Mouse (Mus musculus): ENCODE data around the gene Psg16.
"Not testable (repeated sequence)": the region's sequence is repeated elsewhere in the genome, so short reads cannot be mapped to it uniquely, and the experiment has no call there.

The Psg16 gene

DNA sequence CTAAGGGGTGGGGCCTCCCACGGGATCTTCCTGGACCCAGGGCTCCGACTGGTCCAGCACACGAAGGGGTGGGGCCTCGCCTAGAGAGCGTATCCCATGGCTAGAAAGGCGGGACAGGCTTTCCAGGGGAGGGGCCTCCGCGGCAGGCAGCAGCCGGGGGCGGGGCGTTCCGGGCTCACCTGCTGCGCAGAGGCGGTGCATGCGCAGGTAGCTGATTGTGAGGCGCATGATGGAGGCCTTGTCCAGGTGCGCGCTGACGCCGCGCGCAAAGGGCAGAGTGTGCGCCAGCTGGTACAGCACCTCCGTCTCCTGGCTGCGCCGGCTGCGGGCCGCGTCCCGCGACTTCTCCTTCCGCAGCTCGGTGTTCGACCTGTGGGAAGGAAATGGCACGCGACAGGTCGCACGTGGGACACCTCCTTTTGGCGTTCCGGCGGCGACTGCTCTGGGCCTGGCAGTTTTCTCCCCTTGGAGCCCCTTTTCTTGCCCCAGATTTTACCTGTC lies 17.7 kb upstream of the Psg16 start:
- DNase-seq: peak; percentile 91 to 95

DNA sequence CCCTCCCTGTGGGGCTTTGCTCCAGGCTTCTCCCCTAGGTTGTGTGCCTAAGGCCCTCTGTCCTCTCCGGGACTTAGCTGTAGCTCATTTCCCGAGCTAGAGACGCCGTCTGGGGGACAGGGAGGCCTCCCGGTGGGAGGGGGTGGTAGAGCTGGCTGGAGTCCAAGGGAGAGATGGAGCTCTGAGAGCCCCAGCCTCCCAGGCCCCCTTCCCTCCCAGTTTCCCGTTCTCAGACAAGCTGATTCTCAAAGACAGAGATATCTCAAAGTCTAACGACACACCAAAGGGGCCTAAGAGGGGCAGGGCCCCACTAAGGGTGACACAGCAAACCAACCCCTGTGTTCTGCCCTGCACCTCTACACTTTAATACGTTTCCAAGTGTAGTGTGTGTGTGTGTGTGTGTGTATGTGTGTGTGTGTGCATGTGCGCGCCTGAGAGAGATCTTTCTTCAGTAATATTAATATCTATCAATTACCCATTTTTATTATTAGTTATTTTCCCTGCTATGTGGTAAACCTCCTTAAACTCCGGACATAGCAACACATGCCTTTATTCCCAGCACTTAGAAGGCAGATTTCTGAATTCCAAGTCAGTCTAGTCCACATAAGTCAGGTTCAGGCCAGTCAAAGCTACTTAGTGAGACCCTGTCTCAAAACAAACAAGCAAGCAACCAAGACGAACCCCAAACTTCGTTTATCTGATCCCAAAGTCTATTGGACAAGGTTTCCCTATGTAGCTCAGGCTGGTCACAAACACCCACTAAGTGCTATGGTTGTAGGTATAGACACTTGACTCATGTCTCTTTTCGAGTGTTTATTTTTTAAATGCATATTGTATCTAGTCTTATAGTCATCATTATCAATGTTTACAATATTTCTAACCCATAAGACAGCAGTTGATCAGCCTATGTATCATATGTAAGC lies 17.0 kb upstream of the Psg16 start:
- peak; percentile 62 to 69 for DNase-seq

DNA sequence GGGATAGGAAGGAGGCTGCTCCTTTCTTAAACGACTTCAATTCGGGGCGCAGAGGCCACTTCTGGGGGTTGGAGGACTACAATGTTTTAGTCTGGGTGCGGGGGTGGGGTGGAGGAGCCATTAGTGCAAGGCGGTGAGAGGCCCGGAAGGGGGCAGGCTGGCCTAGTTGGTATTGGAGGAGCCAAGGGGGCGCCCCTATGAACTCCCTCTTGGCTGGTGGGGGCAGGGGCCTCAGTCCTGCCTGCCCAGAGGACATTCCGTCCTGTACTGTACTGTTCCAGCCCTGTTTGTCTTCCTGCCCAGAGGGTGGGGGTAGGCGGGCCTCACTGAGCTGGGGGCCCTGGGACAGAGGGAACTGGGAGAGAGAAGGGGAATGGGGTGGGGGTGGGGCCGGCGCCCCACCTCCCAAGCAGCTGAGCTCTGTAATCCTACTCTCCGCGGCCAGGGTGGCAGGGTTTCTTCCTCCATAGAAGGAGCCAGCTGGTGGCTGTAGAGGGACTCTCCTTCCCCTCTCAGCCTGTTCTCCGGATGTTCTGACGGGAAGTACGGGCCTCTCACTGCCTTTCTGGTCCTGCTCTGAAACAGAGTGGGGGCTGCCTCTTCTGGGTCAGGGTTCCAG lies 15.7 kb upstream of the Psg16 start:
- peak; percentile 77 to 86 for DNase-seq

DNA sequence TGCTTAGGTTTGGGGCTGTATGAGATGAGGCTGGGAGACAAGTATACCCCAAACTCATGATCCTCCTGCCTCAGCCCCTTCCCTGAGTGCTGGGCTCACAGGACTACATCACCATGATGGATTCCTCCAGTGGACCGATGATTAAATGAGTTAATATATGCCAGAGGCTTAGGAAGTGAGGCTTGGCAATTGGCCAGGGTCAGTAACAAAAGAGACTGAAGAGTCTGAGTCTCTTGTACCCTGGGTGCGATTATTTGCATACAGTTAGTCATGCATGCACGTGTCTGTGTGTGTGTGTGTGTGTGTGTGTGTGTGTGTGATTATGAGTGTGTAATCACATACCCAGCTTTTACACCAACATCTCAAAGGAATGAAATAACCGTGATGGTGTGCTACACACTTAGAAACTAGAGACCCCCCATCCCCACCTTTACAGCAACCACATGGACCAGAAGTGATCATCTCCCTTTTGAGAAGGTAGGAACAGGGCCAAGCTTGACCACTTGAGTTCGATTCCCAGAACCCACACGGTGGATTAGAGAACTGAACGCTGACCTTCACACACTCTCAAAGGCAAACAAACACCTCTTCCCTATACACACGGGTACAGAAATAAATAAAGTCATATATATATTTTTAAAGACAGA lies 14.9 kb upstream of the Psg16 start:
- DNase-seq: peak; percentile 64 to 77

DNA sequence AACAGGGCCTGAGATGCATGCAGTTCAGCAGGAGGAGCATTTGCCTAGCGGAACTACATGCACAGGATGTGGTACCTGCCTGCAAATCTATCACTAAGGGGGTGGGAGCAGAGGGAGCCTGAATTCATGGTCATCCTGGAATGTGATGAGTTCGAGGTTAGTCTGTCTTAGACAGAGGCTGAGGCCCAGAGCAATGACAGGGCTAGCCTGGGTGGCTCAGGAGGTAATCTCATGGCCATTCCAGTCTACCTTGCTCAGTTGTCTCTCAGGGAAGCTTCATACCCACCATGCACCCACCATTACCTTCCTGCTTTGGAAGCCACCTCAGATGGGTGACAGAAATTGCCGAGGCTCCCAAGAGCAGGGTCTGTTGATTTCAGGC lies 14.4 kb upstream of the Psg16 start:
- no peak for DNase-seq

DNA sequence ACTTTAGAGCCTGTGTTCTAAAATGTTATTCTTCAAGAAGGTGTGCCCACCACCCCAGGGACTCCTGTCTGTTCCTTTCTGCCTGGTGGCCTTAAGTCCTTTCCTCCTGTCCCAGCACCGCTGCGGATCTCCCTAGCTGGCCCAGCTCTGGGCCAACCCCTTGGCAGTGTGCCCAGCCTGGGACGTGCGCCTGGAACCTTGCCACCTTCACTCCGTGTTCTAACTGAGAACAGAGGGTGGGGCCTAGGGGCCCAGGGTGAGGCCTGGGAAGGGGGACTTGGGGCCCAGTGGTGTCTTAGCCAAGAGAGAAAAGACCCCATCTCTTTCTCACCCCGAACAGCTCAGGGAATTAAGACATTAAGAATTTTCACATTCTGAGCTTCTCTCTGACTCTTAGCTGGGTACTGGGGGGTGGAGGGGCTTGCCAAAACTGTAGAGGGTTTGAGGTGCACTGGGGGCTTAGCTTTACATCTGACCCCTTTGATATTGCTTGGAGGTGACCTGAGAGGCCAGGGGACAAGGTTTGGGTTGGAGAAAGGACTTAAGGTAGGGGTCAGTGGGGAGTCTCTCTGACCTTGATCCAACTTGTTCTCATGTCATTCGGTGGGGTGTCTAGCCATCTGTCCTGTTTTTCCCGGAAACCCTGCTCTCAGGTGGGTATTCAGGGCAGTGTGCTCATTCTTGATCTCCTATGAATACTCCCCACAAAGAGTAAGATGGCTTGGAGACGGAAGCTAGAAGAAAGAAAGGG lies 13.6 kb upstream of the Psg16 start:
- DNase-seq: peak; percentile 96

DNA sequence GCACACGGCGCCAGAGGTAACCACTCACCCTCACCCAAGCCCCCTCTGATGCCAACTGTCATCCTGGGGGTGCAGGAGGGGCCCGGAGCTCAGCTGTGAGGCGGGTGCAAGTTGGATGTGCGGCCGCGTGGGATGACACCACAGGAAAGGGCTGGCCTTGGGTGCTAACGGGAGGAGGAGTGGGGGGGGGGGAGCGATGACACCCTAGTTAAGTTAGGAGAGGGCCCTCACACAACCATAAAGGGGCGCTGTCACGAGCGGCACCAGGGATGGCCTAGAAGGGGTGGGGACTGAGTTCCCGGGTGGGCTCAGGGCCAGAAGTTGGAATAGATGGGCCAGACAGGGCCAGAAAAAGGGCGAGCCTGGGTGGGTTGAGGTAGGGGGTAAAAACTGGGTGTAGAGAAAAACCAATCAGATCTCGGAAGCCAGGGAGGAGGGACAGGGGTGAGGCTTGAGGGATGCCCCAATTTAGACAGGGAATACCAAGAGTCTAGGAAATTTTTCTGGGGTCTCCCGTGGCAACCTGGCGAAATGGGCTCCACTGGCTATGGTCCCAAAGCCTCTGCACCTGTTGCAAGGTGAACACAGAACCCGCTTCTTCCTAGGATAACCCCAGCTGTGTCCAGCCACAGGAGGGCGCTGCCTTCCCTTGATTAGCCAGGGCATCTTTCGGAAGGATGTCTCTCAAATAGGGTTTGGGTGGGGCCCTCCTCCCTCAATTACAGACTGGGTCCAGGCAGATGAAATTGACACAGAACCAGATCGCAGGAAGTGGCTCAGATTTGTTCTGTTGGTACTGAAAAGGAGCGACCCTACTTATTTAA lies 12.8 kb upstream of the Psg16 start:
- peak in 1 of 2 experiments; percentile 34 for DNase-seq

DNA sequence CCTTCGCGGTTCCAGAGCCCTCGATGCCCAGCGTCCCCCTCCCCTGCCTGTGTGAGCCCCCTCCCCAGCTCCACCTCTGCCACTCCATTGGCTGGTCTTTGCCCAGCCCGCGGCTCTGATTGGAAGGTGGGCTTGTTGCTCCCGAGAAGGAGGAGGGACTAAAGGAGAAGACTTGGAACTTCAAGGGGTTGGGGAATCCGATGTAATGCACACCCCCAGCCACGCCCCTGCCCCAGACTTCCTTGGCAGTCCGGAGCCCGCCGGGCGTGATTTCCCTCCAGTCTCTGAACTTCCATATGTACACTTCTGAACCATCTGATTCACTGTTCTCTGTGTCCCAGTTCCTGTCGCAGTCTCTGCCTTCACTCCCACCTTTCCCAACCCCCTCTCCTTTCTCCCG lies 11.5 kb upstream of the Psg16 start, which contains the start of gene Hif3a:
Gene Hif3a (minus strand): TSS at position 39 of the 400 bp plus-strand sequence.
- peak; percentile 82 to 87 for DNase-seq

DNA sequence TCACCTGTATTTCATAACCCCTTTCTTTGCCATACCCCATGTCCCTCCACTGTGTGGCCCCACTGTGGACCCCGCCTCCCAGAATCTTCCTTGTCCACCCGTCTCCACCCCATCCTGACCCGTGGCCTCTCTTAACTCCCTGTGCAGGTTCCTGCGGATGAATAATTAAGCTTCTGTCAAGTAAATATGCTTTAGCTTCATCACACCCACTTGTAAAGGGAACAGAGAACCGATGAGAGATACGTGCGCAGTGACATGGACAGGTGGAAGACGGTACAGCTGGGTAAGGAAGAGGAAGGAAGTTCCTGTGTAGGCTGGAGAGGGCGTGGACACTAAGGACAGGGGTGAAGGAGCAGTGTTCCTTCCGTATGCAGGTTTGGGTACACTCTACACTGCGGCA lies 11.0 kb upstream of the Psg16 start:
- peak in 1 of 2 experiments; percentile 45 for DNase-seq

DNA sequence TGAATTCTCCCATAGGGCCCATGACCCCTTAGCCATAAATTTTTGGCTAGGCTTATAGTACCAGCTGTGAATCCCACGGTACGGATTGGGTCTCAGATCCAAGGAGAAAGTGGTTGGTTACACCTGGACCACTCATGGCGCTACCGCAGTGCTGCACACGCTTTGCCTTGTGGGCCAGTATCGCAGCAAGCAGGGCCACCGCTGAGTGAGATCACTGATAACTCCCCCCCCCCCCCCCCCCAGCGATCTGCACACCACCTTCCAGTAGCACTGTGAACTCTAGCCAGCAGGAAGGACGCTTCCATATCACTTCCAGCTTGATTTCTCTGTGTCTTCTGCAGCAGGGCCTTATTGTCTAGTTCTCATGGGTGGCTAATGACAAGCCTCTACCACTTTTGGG lies 8.2 kb upstream of the Psg16 start:
- no peak for DNase-seq

DNA sequence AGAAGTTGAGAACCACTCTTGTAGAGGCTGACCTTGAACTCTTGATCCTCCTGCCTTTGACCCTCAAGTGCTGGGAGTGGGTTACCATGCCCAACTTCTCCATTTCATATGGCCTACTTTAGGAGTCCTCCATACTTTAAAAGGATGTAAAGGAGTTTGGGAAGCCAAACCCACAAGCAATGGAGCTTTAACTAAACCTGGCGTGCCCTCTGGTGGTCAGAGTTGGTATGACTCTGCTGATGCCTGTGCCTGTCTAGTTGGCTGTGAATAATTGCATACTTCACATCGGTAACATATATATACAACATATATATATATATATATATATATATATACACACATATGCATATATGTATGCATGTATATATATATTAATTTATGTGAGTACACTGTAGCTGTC lies 7.4 kb upstream of the Psg16 start:
- DNase-seq: peak; percentile 90 to 94

DNA sequence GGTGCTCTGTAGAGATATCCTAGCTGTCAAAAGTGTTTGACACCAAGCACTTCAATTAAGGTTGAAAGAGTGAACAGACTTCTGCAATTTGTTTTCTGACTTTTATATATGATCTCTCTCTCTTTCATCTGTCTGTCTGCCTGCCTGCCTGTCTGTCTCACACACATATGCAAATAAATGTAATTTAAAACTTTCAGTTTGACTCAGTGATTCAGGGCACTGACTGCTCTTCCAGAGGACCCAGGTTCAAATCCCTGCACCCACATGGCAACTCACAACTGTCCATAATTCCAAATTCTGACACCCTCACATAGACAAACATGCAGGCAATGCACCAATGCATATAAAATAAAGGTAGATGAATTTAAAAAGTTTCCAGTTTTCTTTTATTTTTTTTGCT lies 6.8 kb upstream of the Psg16 start:
- DNase-seq: no peak

DNA sequence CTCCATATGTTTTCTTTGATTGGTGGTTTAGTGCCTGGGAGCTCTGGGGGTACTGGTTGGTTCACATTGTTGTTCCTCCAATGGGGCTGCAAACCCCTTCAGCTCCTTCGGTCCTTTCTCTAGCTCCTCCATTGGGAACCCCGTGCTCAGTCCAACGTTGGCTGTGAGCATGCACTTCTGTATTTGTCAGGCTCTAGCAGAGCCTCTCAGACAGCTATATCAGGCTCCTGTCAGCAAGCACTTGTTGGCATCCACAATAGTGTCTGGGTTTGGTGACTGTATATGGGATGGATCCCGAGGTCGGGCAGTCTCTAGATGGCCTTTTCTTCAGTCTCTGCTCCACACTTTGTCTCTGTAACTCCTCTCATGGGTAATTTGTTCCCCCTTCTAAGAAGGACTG lies 6.2 kb upstream of the Psg16 start:
- DNase-seq: not testable (repeated sequence)

DNA sequence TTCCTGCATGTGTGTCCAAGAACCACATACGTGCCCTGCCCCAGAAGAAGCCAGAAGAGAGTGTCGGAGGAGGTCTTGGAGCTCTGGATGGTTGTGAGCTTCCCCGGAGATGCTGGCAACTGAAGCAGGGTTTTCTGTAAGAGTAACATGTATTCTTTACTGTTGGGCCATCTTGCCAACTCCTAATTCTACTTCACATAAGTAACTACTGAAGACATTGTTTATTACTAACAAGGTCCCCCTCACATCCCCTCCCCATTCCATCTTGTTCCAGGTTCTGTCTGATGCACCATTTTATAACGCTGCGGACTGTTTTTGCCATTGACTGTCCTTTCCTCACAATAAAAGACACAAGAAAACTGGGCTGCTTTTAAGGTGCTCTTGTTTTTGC lies 332 bp upstream of the Psg16 start:
- no peak for DNase-seq

DNA sequence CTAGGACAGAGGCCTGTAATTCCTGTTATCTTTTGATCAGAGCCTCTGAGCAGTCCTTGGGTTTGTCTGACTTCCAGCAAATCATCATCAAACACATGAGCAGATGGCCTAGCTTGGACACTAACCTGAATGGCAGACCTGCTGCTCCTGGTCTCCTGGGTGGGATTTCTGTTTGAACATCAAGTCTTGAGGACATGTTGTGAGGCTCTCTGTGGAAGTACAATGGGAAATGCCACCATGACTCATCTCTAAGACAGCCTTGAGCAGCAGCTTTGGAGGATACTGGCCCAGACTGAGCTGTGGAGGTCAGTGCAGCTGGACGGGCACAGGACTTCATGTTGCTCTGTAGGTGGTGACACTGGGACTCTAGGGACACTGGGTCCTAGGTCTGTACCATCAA lies 2.7 kb downstream of the Psg16 start:
- DNase-seq: no peak

DNA sequence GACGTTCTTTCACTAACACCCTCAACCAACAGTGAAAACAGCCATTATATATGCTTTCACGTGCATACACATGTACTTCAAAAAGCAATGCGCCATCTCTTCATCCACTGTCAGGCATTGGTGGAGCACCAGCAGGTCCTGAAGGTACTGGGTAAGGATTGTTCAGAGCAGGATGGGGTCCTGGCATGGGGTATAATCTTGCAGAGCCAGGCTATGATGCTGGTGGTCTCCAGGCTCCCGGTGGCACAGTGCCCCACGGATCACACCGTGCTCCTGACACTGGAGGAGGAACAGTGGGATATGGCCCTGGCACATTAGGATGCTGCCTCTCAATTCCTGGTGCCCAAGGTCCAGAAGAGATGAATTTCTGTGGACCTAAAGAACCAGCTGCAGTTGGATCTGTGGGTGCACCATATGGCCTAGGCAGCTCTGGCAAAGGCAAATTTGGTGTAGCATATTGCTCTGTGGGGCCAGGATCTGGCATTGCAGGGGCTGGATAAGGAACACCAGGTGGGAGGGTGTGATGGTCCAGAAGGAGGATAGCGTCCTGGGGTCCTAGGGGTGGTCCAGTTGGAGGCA lies 4.3 kb downstream of the Psg16 start:
- no peak for DNase-seq

DNA sequence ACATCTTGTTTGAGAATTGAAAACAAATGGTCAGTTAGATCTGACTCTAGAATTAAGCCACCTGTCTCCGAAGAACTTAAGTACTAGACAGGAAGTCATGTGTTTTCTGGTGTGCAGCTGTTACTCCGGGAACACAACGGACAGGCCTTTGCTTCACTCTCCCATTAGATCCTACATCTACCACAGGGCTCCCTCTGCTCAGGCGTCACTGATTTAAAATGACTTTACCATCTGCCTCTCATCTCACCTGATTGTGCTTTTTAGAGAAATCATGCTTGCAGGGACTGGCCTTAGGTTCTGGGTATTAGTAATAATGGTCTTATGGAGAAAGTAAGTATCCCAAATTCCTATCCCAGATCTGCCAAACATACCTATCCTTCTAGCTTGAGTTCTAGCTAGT lies 8.9 kb downstream of the Psg16 start:
- no peak for DNase-seq

DNA sequence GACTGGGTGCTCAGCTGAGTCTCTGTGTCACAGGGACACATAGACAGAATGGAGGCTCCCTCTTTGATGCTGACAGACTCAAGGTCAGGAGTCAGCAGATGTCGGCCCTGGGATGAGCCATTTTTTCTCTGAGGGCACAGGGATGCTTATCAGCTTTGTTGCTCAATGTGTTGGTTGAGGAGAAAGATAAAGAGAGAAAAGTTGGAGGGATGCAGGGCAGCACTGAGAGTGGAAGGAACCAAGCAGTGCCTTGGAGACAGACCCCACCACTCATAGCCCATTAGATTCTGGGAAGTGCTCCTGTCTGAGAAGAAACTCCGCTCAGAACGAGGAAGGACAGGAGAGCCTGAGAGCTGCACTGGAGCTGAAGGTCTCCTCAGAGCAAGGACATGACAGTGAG lies 13.9 kb downstream of the Psg16 start:
- no peak for DNase-seq

DNA sequence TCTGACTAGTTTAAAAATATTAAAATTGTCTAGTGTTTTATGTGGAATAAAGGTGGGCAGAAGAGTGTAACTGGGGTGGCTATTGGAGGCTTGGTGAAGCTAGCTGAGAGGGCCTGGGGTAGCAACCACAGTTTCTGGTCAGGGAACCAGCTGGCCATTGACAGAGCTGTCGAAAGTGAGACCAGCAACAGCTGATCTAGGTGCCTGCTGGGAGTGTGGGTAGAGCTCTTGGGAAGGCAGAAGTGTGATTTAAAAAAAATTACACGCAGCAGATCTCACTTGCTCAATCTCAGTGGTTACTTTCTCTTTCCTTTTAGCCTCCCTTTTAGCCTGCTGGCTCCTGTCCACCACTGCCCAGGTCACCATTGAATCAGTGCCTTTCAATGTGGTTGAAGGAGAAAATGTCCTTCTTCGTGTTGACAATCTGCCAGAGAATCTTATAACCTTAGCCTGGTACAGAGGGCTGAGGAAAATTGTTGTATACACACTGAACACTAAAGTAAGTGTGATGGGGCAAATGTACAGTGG lies 16.3 kb downstream of the Psg16 start:
- no peak for DNase-seq

DNA sequence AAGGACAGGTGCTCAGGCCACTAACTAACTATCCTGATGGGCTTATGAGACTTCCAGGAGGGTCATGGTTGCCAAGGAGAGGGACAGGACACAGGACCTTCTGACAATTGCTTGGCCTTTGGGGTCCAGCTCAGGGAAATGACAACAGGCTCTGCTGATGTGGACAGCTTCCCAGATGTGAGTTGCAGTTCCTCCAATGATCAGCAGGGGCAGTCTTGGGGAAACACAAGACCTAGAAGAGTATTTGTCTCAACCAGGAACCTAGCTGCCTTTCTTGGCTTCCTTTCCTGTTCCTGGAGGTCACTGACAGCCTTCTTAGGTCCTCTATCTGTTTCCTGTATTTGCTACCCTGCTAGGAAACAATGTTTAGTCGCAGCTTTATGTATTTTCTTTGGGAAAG lies 17.4 kb downstream of the Psg16 start:
- DNase-seq: peak; percentile 41 to 45

DNA sequence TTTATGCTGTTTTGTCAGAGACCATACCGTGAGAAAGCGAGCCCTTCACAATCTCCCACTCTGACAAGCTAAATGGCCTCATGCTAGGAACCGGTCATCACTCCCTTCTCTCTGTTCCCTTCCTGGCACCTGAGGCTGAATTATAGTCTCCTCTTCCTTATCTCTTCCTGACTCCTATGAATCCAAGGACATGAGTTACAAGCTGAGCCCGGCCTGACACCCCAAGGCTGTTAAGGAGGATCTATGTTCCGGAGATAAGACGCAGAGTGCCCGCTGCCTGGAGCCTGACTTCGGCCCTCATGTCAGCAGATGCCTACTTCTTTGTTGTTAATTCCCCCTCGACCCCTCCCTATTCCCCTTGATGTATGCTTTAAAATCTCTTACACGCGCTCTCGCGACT lies 27.8 kb downstream of the Psg16 start:
- DNase-seq: not testable (repeated sequence)
